Mouse (Mus musculus): Measurements from ENCODE around the gene Auts2.

Gene Auts2

GRCm38 (mm10) chr5:132013296-132013695 lies 529.8 kb downstream of the Auts2 start:
- no peak for DNase-seq (ENCODE audit: low spot score in 2 of 2)

- no peak for DNase-seq (ENCODE audit: low spot score in 2 of 2)
These were observed 531.3 kb downstream of the Auts2 start for GRCm38 (mm10) chr5:132011795-132012194.

- DNase-seq (ENCODE audit: low spot score in 2 of 2): no peak
These were observed 534.4 kb downstream of the Auts2 start for GRCm38 (mm10) chr5:132008703-132009222.

GRCm38 (mm10) chr5:132007907-132008306 lies 535.2 kb downstream of the Auts2 start:
- no peak for DNase-seq (ENCODE audit: low spot score in 2 of 2)

- no peak for DNase-seq (ENCODE audit: low spot score in 2 of 2)
These were observed 550.4 kb downstream of the Auts2 start for GRCm38 (mm10) chr5:131992681-131993211.

GRCm38 (mm10) chr5:131992268-131992667 lies 550.9 kb downstream of the Auts2 start:
- no peak for DNase-seq (ENCODE audit: low spot score in 2 of 2)

GRCm38 (mm10) chr5:131990532-131990931 lies 552.6 kb downstream of the Auts2 start:
- no peak for DNase-seq (ENCODE audit: low spot score in 2 of 2)

- no peak for DNase-seq (ENCODE audit: low spot score in 2 of 2)
These were observed 561.7 kb downstream of the Auts2 start for GRCm38 (mm10) chr5:131981451-131981850.

GRCm38 (mm10) chr5:131978939-131979338 lies 564.2 kb downstream of the Auts2 start:
- no peak for DNase-seq (ENCODE audit: low spot score in 2 of 2)

- no peak for DNase-seq (ENCODE audit: low spot score in 2 of 2)
These were observed 565.6 kb downstream of the Auts2 start for GRCm38 (mm10) chr5:131977497-131977896.

GRCm38 (mm10) chr5:131971901-131972300 lies 571.2 kb downstream of the Auts2 start:
- no peak for DNase-seq (ENCODE audit: low spot score in 2 of 2)

GRCm38 (mm10) chr5:131965499-131965898 lies 577.6 kb downstream of the Auts2 start:
- DNase-seq (ENCODE audit: low spot score in 2 of 2): no peak

- no peak for DNase-seq (ENCODE audit: low spot score in 2 of 2)
These were observed 579.6 kb downstream of the Auts2 start for GRCm38 (mm10) chr5:131963565-131963964.

GRCm38 (mm10) chr5:131961859-131962258 lies 581.3 kb downstream of the Auts2 start:
- no peak for DNase-seq (ENCODE audit: low spot score in 2 of 2)

GRCm38 (mm10) chr5:131960432-131960831 lies 582.7 kb downstream of the Auts2 start:
- no peak for DNase-seq (ENCODE audit: low spot score in 2 of 2)

GRCm38 (mm10) chr5:131956998-131957397 lies 586.1 kb downstream of the Auts2 start:
- no peak for DNase-seq (ENCODE audit: low spot score in 2 of 2)

GRCm38 (mm10) chr5:131956090-131956489 lies 587.1 kb downstream of the Auts2 start:
- DNase-seq (ENCODE audit: low spot score in 2 of 2): no peak

- no peak for DNase-seq (ENCODE audit: low spot score in 2 of 2)
These were observed 587.7 kb downstream of the Auts2 start for GRCm38 (mm10) chr5:131955227-131956016.

- DNase-seq (ENCODE audit: low spot score in 2 of 2): no peak
These were observed 594.5 kb downstream of the Auts2 start for GRCm38 (mm10) chr5:131948571-131949151.

- no peak for DNase-seq (ENCODE audit: low spot score in 2 of 2)
These were observed 596.3 kb downstream of the Auts2 start for GRCm38 (mm10) chr5:131946801-131947200.

- no peak for DNase-seq (ENCODE audit: low spot score in 2 of 2)
These were observed 598.4 kb downstream of the Auts2 start for GRCm38 (mm10) chr5:131944761-131945160.

GRCm38 (mm10) chr5:131928696-131929095 lies 614.4 kb downstream of the Auts2 start:
- no peak for DNase-seq (ENCODE audit: low spot score in 2 of 2)

- DNase-seq (ENCODE audit: low spot score in 2 of 2): no peak
These were observed 620.4 kb downstream of the Auts2 start for GRCm38 (mm10) chr5:131922759-131923158.

Measured in heart, adult 9 months (tissue).